Mouse (Mus musculus) c-Kit-positive CD71-positive TER-119-negative erythroid progenitor cells, embryonic 14.5 days (primary cell): ENCODE measurements around the gene Tmem97.
"Not testable (repeated sequence)": the region's sequence is repeated elsewhere in the genome, so short reads cannot be mapped to it uniquely, and the experiment has no call there.

Experiments used
- DNase-seq: peaks from one replicate; pipeline ENCODE4 v3.0.0-alpha.2; 2013; ENCODE audit warnings: low read depth

The Tmem97 gene

GRCm38 (mm10) chr11:78549491-78549987 is 1.0 kb downstream of the Tmem97 start:
- DNase-seq: no peak

GRCm38 (mm10) chr11:78547718-78548460 is 2.7 kb downstream of the Tmem97 start:
- DNase-seq: no peak

GRCm38 (mm10) chr11:78545181-78545580 is 5.4 kb downstream of the Tmem97 start:
- no peak for DNase-seq

- DNase-seq: no peak
Measured at GRCm38 (mm10) chr11:78544449-78545111, 6.0 kb downstream of the Tmem97 start.

- DNase-seq: no peak
Measured at GRCm38 (mm10) chr11:78540358-78540757, 10.2 kb downstream of the Tmem97 start.

GRCm38 (mm10) chr11:78536690-78537084 is 13.9 kb downstream of the Tmem97 start:
- DNase-seq: no peak

- peak; percentile 99 for DNase-seq
Measured at GRCm38 (mm10) chr11:78536080-78536689, 14.4 kb downstream of the Tmem97 start, which contains the start of the genes Tnfaip1 and Ift20. Tnfaip1 (minus strand) TSS chr11:78536332. Ift20 (plus strand) TSS chr11:78536361.

GRCm38 (mm10) chr11:78535376-78536079 is 15.0 kb downstream of the Tmem97 start:
- DNase-seq: no peak

GRCm38 (mm10) chr11:78534516-78534915 is 16.1 kb downstream of the Tmem97 start:
- DNase-seq: no peak

- DNase-seq: not testable (repeated sequence)
Measured at GRCm38 (mm10) chr11:78531515-78531914, 19.1 kb downstream of the Tmem97 start.

- DNase-seq: no peak
Measured at GRCm38 (mm10) chr11:78531046-78531445, 19.5 kb downstream of the Tmem97 start.

GRCm38 (mm10) chr11:78530001-78530400 is 20.6 kb downstream of the Tmem97 start:
- no peak for DNase-seq

- no peak for DNase-seq
Measured at GRCm38 (mm10) chr11:78528714-78529113, 21.9 kb downstream of the Tmem97 start.

- DNase-seq: no peak
Measured at GRCm38 (mm10) chr11:78524838-78525237, 25.7 kb downstream of the Tmem97 start.

- no peak for DNase-seq
Measured at GRCm38 (mm10) chr11:78523241-78523955, 27.2 kb downstream of the Tmem97 start.

- no peak for DNase-seq
Measured at GRCm38 (mm10) chr11:78522481-78522997, 28.0 kb downstream of the Tmem97 start.

- DNase-seq: no peak
Measured at GRCm38 (mm10) chr11:78521880-78522279, 28.7 kb downstream of the Tmem97 start.

- DNase-seq: no peak
Measured at GRCm38 (mm10) chr11:78518931-78519330, 31.6 kb downstream of the Tmem97 start.

GRCm38 (mm10) chr11:78515549-78516325 is 34.8 kb downstream of the Tmem97 start:
- no peak for DNase-seq

- no peak for DNase-seq
Measured at GRCm38 (mm10) chr11:78513106-78513790, 37.3 kb downstream of the Tmem97 start.
